Mouse (Mus musculus): ENCODE measurements around the gene Klhdc7a.
"Not testable (repeated sequence)": the region's sequence is repeated elsewhere in the genome, so short reads cannot be mapped to it uniquely, and the experiment has no call there.

The Klhdc7a gene

GRCm38 (mm10) chr4:139967922-139968321, at the start of gene Klhdc7a:
Gene Klhdc7a (minus strand): TSS chr4:139968026.
- no peak for DNase-seq

- no peak for DNase-seq
These were observed 48.1 kb upstream of the Klhdc7a start for GRCm38 (mm10) chr4:140015916-140016315.

- no peak for DNase-seq
These were observed 43.1 kb upstream of the Klhdc7a start for GRCm38 (mm10) chr4:140010728-140011470.

GRCm38 (mm10) chr4:140004932-140005331, 37.1 kb upstream of the Klhdc7a start:
- DNase-seq: no peak

GRCm38 (mm10) chr4:140004170-140004569, 36.3 kb upstream of the Klhdc7a start:
- no peak for DNase-seq

- DNase-seq: no peak
These were observed 34.2 kb upstream of the Klhdc7a start for GRCm38 (mm10) chr4:140002069-140002468.

GRCm38 (mm10) chr4:140000911-140001310, 33.1 kb upstream of the Klhdc7a start:
- no peak for DNase-seq

- no peak for DNase-seq
These were observed 31.2 kb upstream of the Klhdc7a start for GRCm38 (mm10) chr4:139999033-139999432.

GRCm38 (mm10) chr4:139995659-139996058, 27.8 kb upstream of the Klhdc7a start:
- no peak for DNase-seq

- DNase-seq: no peak
These were observed 25.4 kb upstream of the Klhdc7a start for GRCm38 (mm10) chr4:139993111-139993755.

GRCm38 (mm10) chr4:139986913-139987312, 19.1 kb upstream of the Klhdc7a start:
- DNase-seq: no peak

- no peak for DNase-seq
These were observed 10.9 kb upstream of the Klhdc7a start for GRCm38 (mm10) chr4:139978716-139979115.

- DNase-seq: no peak
These were observed 9.5 kb upstream of the Klhdc7a start for GRCm38 (mm10) chr4:139977308-139977781.

GRCm38 (mm10) chr4:139974506-139974905, 6.7 kb upstream of the Klhdc7a start:
- DNase-seq: no peak

- DNase-seq: no peak
These were observed 343 bp downstream of the Klhdc7a start for GRCm38 (mm10) chr4:139967475-139967891.

- no peak for DNase-seq
These were observed 845 bp downstream of the Klhdc7a start for GRCm38 (mm10) chr4:139966981-139967380.

- no peak for DNase-seq
These were observed 2.1 kb downstream of the Klhdc7a start for GRCm38 (mm10) chr4:139965596-139966185.

GRCm38 (mm10) chr4:139964406-139964805, 3.4 kb downstream of the Klhdc7a start:
- no peak for DNase-seq

GRCm38 (mm10) chr4:139963911-139964310, 3.9 kb downstream of the Klhdc7a start:
- DNase-seq: no peak

GRCm38 (mm10) chr4:139963059-139963458, 4.8 kb downstream of the Klhdc7a start:
- DNase-seq: no peak

- DNase-seq: no peak
These were observed 6.0 kb downstream of the Klhdc7a start for GRCm38 (mm10) chr4:139961816-139962215.

GRCm38 (mm10) chr4:139961329-139961728, 6.5 kb downstream of the Klhdc7a start:
- DNase-seq: not testable (repeated sequence)

GRCm38 (mm10) chr4:139960724-139961315, 7.0 kb downstream of the Klhdc7a start:
- no peak for DNase-seq

Data from thymus, postnatal 14 days (tissue).